Mouse (Mus musculus): ENCODE measurements around the gene Nr6a1. TPM values are rescaled to one million over a fixed set of nuclear protein-coding genes. Genes with fewer than 3 reads are reported as not detected.
A peak's percentile ranks its signal among the peaks of the same experiment; 100 is the strongest.

Nr6a1 gene
- polyA plus RNA-seq, 1 experiment from 2014 or later: 4.9 TPM

DNA sequence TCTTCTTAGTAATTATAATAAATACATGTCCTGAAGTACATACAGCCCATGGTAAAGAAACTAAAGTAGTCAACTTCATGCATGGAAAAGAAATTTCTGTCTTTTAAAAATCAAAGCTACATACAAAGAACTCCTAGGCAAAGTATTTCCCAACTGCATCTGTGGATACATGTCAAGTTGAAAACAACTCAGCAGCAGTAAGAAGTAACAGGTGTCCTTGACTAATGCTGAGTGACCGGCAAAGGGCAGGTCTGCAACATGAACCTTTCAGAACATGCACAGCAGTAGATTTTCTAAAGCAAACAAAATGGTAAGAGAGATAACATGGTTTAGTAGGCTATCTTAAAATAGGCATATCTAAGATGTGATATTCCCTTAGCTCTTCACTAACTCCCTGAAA is 98.0 kb downstream of the Nr6a1 start:
- DNase-seq (ENCODE audit: low spot score): no peak
- Histone ChIP-seq H3K36me3 (replicated peaks) (peaks cover 45% of the 10 kb centered on the region), H3K27me3 (replicated peaks; ENCODE audit: low read depth, poor library complexity, severe bottlenecking) (no peaks in the 10 kb centered on the region), H3K9me3 (no peaks in the 10 kb centered on the region), H3K4me1 (peaks cover 18% of the 10 kb centered on the region), H3K27ac (replicated peaks) (no peak overlapping the region), H3K4me3 (no peak overlapping the region)
- WGBS: 72% methylated on average over 1 of the region's 1 CpGs

DNA sequence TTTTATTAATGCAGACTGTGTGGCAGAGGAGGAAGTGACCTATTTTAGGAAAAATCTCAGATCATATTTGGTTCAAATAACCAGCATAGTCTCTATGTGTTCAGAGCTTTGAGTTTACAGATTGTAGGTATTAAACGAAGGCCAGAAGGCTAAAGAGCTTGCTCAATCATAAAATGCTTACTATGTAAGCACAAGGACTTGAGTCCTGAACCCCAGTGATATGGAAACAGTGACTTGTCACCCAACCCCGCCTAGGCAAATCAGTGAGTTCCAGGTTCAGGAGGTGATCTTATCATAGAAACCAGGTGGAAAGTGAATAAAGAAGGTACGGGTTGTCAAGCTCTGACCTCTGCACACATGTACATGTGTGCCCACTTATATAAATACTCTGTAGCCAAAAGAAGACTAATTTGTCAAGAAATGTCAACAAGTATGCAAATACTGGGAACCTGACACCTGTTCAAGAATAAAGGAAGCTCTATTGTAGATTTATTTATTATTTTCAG is 99.6 kb downstream of the Nr6a1 start:
- WGBS: 83% methylated on average over 3 of the region's 3 CpGs
- no peak overlapping the region for H3K27ac ChIP-seq (replicated peaks)
- H3K4me1 ChIP-seq: peaks cover 19% of the 10 kb centered on the region
- H3K36me3 ChIP-seq (replicated peaks): peaks cover 37% of the 10 kb centered on the region
- no peaks in the 10 kb centered on the region for H3K9me3 ChIP-seq
- H3K27me3 ChIP-seq (replicated peaks; ENCODE audit: low read depth, poor library complexity, severe bottlenecking): no peaks in the 10 kb centered on the region
- H3K4me3 ChIP-seq: no peak overlapping the region
- no peak for DNase-seq (ENCODE audit: low spot score)

DNA sequence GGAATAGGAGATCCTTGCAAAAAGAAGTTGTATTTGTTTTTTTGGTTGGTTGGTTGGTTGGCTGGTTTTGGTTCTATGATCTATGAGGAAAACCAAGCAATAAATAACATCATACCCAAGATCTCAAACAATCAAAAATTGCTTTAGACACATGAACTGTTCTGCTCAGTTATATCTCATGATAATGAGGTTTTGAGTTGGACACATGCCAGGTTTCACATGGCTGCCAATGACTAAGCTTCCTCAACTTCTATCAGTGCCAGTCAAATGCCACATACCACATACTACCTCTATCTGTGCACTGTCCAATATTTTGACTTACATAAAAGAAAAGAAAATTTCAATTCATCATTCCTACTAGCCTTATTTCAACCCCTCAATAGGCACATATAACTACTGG is 101.3 kb downstream of the Nr6a1 start:
- DNase-seq (ENCODE audit: low spot score): no peak
- Histone ChIP-seq H3K27ac (replicated peaks) (no peak overlapping the region), H3K9me3 (no peaks in the 10 kb centered on the region), H3K27me3 (replicated peaks; ENCODE audit: low read depth, poor library complexity, severe bottlenecking) (no peaks in the 10 kb centered on the region), H3K4me3 (peak overlapping the region; percentile 66), H3K4me1 (peaks cover 25% of the 10 kb centered on the region), H3K36me3 (replicated peaks) (peaks cover 25% of the 10 kb centered on the region)

DNA sequence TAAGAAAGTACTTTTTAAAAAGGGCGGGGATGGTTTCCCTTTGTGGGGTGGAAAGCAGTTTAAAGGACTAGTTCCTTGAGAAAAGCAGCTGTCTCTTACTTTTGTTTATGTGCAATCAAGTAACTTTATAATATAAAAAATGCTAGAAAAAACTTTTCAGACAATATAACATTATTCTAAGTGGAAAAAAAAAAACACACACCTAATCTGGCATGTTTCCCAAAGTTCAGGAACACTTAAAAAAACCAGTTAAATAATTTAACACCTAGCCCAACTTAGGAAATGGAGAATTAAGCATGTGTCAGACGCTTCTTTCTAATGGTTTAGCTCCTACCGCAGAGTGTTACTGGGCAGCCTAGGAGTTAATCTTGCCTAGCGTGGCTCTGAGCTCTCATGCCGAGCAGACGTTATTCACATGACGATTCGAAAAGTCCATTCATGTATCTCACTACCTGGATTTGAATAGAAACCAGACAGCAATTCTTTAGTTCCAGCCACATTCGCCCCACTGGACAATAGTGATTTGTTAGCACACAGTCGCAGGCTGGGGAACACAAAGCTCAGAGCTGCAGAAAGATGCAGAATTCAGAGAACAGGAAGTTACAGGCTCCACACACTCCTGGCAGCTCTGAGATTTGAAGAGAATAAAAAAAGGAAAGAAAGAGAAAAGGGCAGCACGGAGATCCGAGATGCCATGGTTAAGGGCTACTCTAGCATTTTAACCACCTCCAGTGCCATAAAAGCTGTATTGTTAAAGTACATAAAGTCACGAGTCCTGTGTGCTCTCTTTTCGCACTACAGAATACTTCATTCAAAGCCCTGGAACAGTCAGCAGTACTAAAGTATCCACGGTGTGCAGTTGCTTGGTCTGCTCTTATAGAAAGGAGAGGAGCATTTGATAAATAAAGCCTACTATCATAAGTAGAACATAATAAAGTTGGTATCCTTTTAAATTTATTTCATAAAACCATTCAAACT is 102.4 kb downstream of the Nr6a1 start:
- no peaks in the 10 kb centered on the region for H3K9me3 ChIP-seq
- 8% methylated on average over 15 of the region's 15 CpGs for WGBS
- H3K27ac ChIP-seq (replicated peaks): peak overlapping the region; percentile 96

DNA sequence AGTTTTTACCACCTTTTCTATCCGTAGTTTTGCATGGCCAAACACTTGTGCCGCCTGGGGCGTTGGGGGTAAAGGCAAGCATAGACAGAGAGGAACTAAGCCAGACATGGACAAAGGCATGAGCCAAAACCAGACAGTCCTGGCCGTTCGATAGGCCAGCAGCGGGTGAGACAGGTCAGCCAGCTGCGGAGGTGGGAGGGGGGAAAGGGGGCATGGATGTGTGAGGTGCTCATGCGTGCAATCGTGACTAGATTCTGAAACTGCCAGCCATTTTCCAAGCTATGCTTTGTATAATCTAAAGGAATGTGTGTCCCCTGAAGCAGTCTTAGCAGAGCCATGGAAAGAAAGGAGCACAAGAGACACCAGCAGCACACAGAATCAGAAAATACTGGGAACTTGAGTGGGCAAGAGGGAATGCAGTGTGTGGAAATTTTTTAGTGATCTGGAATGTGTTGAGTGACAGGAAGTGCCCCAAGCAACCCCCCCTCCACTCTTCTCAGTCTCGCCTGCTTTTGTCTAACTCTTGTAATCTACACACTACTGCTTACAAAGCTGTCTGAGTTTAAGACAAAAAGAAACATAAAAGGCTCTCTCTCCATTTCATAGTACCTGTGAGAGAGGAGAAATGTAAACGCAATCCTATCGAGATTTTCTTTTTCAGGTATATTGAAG is 103.4 kb downstream of the Nr6a1 start:
- peak overlapping the region; percentile 96 for H3K27ac ChIP-seq (replicated peaks)
- peak overlapping the region; percentile 66 for H3K4me3 ChIP-seq
- H3K9me3 ChIP-seq: no peaks in the 10 kb centered on the region
- DNase-seq (ENCODE audit: low spot score): peak; percentile 93
- peaks cover 10% of the 10 kb centered on the region for H3K36me3 ChIP-seq (replicated peaks)
- no peaks in the 10 kb centered on the region for H3K27me3 ChIP-seq (replicated peaks; ENCODE audit: low read depth, poor library complexity, severe bottlenecking)
- 4% methylated on average over 12 of the region's 12 CpGs for WGBS
- H3K4me1 ChIP-seq: peaks cover 25% of the 10 kb centered on the region

More for the DNA sequence above, 102.4 kb downstream of the Nr6a1 start:
- H3K36me3 ChIP-seq (replicated peaks): peaks cover 16% of the 10 kb centered on the region
- peak; percentile 64 for DNase-seq (ENCODE audit: low spot score)
- H3K27me3 ChIP-seq (replicated peaks; ENCODE audit: low read depth, poor library complexity, severe bottlenecking): no peaks in the 10 kb centered on the region
- H3K4me1 ChIP-seq: peaks cover 25% of the 10 kb centered on the region
- peak overlapping the region; percentile 66 for H3K4me3 ChIP-seq

DNA sequence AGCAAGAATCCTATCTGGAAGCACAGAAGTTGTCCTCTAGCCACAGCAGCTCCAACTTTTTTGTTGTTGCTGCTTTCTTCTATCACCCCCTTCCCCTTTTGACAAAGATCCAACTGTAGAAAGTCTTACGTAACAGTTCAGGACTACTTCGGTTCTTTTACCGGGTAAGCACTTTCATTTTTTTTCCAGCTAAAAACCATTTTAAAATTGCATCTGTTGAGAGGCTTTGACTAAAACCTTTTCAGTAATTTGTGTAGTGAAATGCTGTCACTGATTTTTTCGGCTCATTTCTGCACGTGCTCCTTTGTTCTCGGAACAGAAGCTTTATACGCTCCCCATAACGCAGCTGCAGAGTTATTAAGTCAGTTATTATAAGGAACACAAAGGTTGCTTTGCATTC is 104.1 kb downstream of the Nr6a1 start:
- Histone ChIP-seq H3K4me1 (peaks cover 20% of the 10 kb centered on the region), H3K9me3 (no peaks in the 10 kb centered on the region), H3K36me3 (replicated peaks) (peaks cover 7% of the 10 kb centered on the region), H3K27me3 (replicated peaks; ENCODE audit: low read depth, poor library complexity, severe bottlenecking) (no peaks in the 10 kb centered on the region), H3K27ac (replicated peaks) (peak overlapping the region; percentile 96), H3K4me3 (peak overlapping the region; percentile 66)
- DNase-seq (ENCODE audit: low spot score): peak; percentile 9
- WGBS: 26% methylated on average over 8 of the region's 8 CpGs

DNA sequence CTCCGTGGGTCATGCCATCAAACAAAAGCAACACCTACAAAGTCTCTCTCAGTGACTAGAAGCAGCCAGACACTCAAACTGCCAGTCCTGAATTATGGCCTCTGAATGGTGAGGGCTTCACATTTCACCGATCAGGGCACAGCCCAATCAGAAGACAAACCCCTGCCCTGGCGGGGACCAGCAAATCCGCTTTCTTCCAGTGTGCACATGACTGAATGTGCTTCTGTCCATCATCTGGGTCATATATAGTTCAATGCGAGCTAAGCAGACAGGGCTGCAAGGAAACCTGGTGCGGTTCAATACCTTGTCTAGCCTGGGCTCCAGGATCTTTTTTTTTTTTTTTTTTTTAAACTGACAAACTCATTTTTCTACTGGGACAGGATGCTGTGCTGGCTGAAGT is 104.5 kb downstream of the Nr6a1 start:
- H3K36me3 ChIP-seq (replicated peaks): peaks cover 7% of the 10 kb centered on the region; the same call in 1 of the 2 replicates
- peak overlapping the region; percentile 96 for H3K27ac ChIP-seq (replicated peaks)
- 10% methylated on average over 6 of the region's 6 CpGs for WGBS
- H3K4me3 ChIP-seq: peak overlapping the region; percentile 66
- H3K27me3 ChIP-seq (replicated peaks; ENCODE audit: low read depth, poor library complexity, severe bottlenecking): no peaks in the 10 kb centered on the region
- peak; percentile 92 for DNase-seq (ENCODE audit: low spot score)
- no peaks in the 10 kb centered on the region for H3K9me3 ChIP-seq
- peaks cover 19% of the 10 kb centered on the region for H3K4me1 ChIP-seq

DNA sequence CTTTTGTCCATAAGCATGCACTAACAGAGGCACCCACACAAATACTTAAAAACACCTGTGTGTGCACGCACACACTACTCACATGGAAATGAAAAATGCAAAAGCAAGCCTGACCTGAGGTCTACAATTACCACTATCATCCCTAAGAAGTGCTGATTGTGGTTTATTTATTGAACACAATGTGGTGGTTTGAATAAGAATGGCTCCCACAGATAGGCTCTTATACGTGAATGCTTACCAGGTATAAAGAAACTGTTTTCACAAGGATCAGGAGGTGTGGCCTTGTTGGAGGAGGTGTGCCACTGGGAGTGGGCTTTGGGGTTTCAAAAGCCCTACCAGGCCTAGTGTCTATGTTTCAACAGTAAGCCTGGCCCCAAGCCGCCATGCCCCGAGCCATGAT is 110.0 kb downstream of the Nr6a1 start:
- Histone ChIP-seq H3K36me3 (replicated peaks) (no peaks in the 10 kb centered on the region), H3K4me3 (no peak overlapping the region), H3K27me3 (replicated peaks; ENCODE audit: low read depth, poor library complexity, severe bottlenecking) (no peaks in the 10 kb centered on the region), H3K4me1 (peaks cover 3% of the 10 kb centered on the region; the same call in 1 of the 2 replicates), H3K27ac (replicated peaks) (no peak overlapping the region), H3K9me3 (no peaks in the 10 kb centered on the region)
- 80% methylated on average over 4 of the region's 4 CpGs for WGBS
- no peak for DNase-seq (ENCODE audit: low spot score)

DNA sequence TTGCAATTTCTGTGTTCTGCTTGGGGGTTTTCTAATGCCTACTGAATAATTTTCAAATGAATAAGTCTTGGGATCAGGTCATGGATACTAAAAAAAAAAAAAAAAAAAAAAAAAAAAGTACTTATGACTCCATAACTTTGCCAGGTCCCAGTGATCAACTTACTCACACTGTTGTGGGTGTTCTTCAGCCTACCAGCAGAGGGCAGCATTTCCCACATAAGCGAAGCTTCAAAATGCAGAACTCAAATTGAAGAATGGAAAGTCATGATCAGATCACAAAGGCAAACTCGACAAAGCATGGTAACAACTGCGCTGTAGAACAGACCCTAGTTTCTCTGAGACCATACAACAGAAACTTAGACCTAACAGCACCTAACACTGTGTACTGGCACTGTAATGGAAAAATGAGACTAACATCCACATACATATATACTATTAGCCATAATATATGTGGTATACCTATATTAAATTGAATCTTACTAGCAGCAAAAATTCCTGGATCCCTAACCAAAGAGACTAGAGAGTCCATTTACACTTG is 130.3 kb downstream of the Nr6a1 start:
- peak; percentile 71 for DNase-seq (ENCODE audit: low spot score)
- WGBS: 30% methylated on average over 3 of the region's 3 CpGs
- Histone ChIP-seq H3K27me3 (replicated peaks; ENCODE audit: low read depth, poor library complexity, severe bottlenecking) (no peaks in the 10 kb centered on the region), H3K36me3 (replicated peaks) (no peaks in the 10 kb centered on the region), H3K9me3 (no peaks in the 10 kb centered on the region), H3K4me1 (no peaks in the 10 kb centered on the region), H3K27ac (replicated peaks) (no peak overlapping the region), H3K4me3 (no peak overlapping the region)

DNA sequence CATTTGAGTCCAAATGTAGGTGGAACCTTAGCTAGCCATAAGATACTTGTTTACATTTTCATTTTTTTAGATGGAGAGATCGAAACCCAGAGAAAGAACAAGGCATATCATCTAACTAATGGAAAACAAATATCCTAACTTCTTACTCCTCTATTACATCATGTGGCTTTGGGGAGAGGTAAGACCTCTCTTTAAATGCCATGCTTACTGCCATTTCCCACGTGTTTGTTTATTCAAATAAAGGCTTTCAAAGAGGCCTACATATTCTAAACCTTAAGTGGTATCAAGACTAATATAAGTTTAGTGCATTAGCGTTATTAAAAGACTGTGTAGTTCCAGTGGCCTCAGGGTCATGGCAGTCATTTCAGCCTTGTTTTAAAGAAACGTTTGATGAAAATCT is 140.2 kb downstream of the Nr6a1 start:
- DNase-seq (ENCODE audit: low spot score): no peak
- WGBS: 44% methylated on average over 4 of the region's 4 CpGs
- no peak overlapping the region for H3K4me3 ChIP-seq
- H3K4me1 ChIP-seq: peaks cover 48% of the 10 kb centered on the region
- no peaks in the 10 kb centered on the region for H3K36me3 ChIP-seq (replicated peaks)
- H3K27me3 ChIP-seq (replicated peaks; ENCODE audit: low read depth, poor library complexity, severe bottlenecking): no peaks in the 10 kb centered on the region
- no peak overlapping the region for H3K27ac ChIP-seq (replicated peaks)
- no peaks in the 10 kb centered on the region for H3K9me3 ChIP-seq

DNA sequence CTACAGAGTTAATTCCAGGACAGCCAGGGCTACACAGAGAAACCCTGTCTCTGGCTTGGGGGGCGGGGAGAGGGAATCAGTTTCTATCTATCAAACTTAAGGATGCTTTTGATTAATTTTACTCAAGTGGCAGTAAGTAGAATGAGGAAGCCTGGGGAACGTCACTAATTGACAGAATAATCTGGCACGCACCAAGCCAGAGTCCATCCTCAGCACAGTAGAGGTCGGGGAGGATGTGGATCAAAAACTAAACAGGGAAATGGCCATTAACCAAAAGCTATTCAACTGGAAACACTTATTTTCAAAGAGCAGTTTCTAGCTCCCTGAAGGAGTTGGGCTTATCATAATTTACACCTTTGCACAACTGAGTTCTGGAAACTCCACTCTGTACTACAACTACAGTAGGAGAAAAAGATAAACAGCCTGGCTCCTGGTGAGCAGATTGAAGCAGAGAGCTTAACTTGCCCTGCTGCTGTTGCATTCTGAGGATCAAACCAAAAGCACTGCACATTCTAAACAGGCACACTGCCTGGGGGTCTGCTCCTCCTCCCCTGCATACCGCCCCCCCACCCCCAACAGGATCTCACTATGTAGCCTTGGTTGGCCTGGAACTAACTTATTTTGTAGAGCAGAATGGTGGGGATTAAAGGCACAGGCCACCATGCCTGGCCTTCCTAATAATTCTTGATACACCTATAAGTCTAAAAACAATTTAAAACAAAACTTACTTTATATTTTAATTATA is 141.1 kb downstream of the Nr6a1 start:
- 0 out of 2 replicates have a peak overlapping the region, but pooled peaks have one; percentile 51 for H3K27ac ChIP-seq (replicated peaks)
- H3K36me3 ChIP-seq (replicated peaks): no peaks in the 10 kb centered on the region
- H3K9me3 ChIP-seq: no peaks in the 10 kb centered on the region
- peak; percentile 48 for DNase-seq (ENCODE audit: low spot score)
- peaks cover 57% of the 10 kb centered on the region for H3K4me1 ChIP-seq
- 26% methylated on average over 5 of the region's 5 CpGs for WGBS
- no peaks in the 10 kb centered on the region for H3K27me3 ChIP-seq (replicated peaks; ENCODE audit: low read depth, poor library complexity, severe bottlenecking)
- no peak overlapping the region for H3K4me3 ChIP-seq

DNA sequence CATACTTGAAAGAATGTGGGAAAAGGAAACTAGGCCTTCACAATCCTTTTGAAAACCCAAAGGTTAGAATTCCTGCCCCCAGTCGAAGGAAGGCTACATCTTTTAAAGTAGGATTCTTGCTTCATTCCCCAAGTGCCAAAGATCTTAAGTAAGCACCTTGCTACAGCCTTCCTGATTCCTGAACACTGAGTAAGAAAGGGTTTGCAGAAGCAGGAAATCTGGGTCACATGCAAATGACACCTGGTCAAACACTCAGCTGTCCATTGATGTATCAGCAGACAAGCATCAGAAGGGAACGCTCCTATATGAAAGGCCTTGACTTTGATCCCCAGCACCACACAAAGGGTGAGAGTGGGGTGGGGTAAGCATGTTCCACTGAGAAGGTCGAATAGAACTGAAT is 142.4 kb downstream of the Nr6a1 start:
- DNase-seq (ENCODE audit: low spot score): no peak
- no peaks in the 10 kb centered on the region for H3K27me3 ChIP-seq (replicated peaks; ENCODE audit: low read depth, poor library complexity, severe bottlenecking)
- no peak overlapping the region for H3K27ac ChIP-seq (replicated peaks)
- H3K9me3 ChIP-seq: no peaks in the 10 kb centered on the region
- H3K36me3 ChIP-seq (replicated peaks): no peaks in the 10 kb centered on the region
- WGBS: 44% methylated on average over 3 of the region's 3 CpGs
- peaks cover 64% of the 10 kb centered on the region for H3K4me1 ChIP-seq
- no peak overlapping the region for H3K4me3 ChIP-seq
